Mouse (Mus musculus) heart, postnatal 0 days (tissue): ENCODE measurements at regions not wholly inside any gene's neighbourhood (a gene's known extent, or its start where the extent isn't known, plus 50 kb on each side); places are given as distances from the start of the nearest gene placed in this dataset.

Experiments used
- CTCF ChIP-seq: IDR thresholded peaks from 2 replicates; pipeline ENCODE4 v1.5.1; 2016; ENCODE audit warnings: antibody characterized with exemption, control low read depth, low read depth
- EP300 ChIP-seq: IDR thresholded peaks from 2 replicates; pipeline ENCODE4 v1.6.1; 2016; ENCODE audit warnings: antibody characterized with exemption, low read depth

DNA sequence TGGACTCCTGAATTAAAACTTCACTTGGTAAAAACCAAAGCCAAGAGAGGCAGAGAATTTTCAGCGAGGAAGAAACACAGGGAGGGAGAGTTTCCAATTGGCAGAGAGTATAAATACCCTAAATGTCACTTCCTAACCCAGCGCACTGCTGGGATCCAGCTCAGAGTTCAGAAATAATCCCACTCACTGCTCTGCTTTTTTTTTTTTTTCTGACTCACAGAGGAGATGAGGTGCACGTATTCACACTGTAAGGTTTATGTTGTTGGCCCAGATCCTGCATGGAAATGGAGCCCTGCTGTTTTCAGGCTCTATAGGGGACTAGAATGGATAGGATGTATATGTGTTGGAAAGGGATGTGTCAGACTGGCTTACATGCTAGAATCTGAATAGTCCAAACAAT is 249.8 kb upstream of the Gm10131 start:
- no peak for TF ChIP-seq CTCF
- TF ChIP-seq EP300: no peak
